Mouse (Mus musculus) heart, postnatal 0 days (tissue): ENCODE data around the gene Slc44a1. TPM values are rescaled to one million over a fixed set of nuclear protein-coding genes. Genes with fewer than 3 reads are reported as not detected.

ENCODE experiments used
- ATAC-seq: fragments of 200-750 bp; cut with Nextera tagmentation; 2 replicates; pipeline ENCODE4 v1.8.0; 2017; ENCODE audit warnings: low read depth, moderate number of reproducible peaks, moderate library complexity; ENCODE audit not compliant: insufficient read depth
- DNase-seq: peaks from one replicate; pipeline ENCODE4 v3.0.0-alpha.2; 2016; ENCODE audit warnings: low spot score
- H3K27ac ChIP-seq: fragments of 300-500 bp; sonication (generic); 2 replicates; pipeline ENCODE4 v1.5.1; 2014; ENCODE audit warnings: low read depth, mild to moderate bottlenecking
- H3K27me3 ChIP-seq: fragments of 300-500 bp; sonication (generic); 2 replicates; pipeline ENCODE4 v1.6.1; 2014; ENCODE audit warnings: low read length, mixed read lengths; ENCODE audit not compliant: control insufficient read depth, insufficient read depth
- H3K36me3 ChIP-seq: fragments of 300-500 bp; sonication (generic); replicated peaks from 2 replicates; pipeline ENCODE4 v1.6.1; 2014; ENCODE audit warnings: low read length, mixed read lengths; ENCODE audit not compliant: control insufficient read depth, insufficient read depth
- H3K4me1 ChIP-seq: fragments of 300-500 bp; sonication (generic); 2 replicates; pipeline ENCODE4 v1.6.1; 2014; ENCODE audit warnings: antibody characterized with exemption; ENCODE audit not compliant: control insufficient read depth, insufficient read depth
- H3K4me2 ChIP-seq: fragments of 300-500 bp; sonication (generic); 2 replicates; pipeline ENCODE4 v1.6.1; 2014; ENCODE audit warnings: low read depth, mild to moderate bottlenecking, low read length, moderate library complexity
- H3K4me3 ChIP-seq: fragments of 300-500 bp; sonication (generic); 2 replicates; pipeline ENCODE4 v1.5.1; 2014; ENCODE audit warnings: low read depth, low read length
- H3K9ac ChIP-seq: fragments of 300-500 bp; sonication (generic); replicated peaks from 2 replicates; pipeline ENCODE4 v1.6.1; 2014; ENCODE audit warnings: low read depth, low read length, mixed read lengths
- H3K9me3 ChIP-seq: fragments of 300-500 bp; sonication (generic); replicated peaks from 2 replicates; pipeline ENCODE4 v1.6.1; 2016; ENCODE audit warnings: low read length; ENCODE audit not compliant: control insufficient read depth
- CTCF ChIP-seq: IDR thresholded peaks from 2 replicates; pipeline ENCODE4 v1.5.1; 2016; ENCODE audit warnings: antibody characterized with exemption, control low read depth, low read depth
- EP300 ChIP-seq: IDR thresholded peaks from 2 replicates; pipeline ENCODE4 v1.6.1; 2016; ENCODE audit warnings: antibody characterized with exemption, low read depth
- WGBS: fragments of 180-500 bp; shearing (Covaris S2); extraction: QIAGEN DNeasy Blood & Tissue Kit; methylation state at CpG from one replicate; pipeline ENCODE4 v1.1.7; 2014; 5-methylcytosine and 5-hydroxymethylcytosine counted together
- polyA plus RNA-seq: library from polyadenylated mRNA; unstranded; fragments of >200 nt; fragmentation: Nextera tagmentation; extraction: Ambion mirVana; gene quantifications from 2 replicates; pipeline ENCODE4 v1.2.1, GENCODE M21; 2015
- total RNA-seq: library from RNA; depleted of rRNA; stranded (reverse); fragments of >200 nt; gene quantifications from 2 replicates; pipeline ENCODE4 v1.2.3, GENCODE M21; 2014; ENCODE audit warnings: low replicate concordance

Slc44a1 gene
- total and polyA plus RNA-seq, 2 experiments from 2014 or later = 15.4 to 37.1 TPM

DNA sequence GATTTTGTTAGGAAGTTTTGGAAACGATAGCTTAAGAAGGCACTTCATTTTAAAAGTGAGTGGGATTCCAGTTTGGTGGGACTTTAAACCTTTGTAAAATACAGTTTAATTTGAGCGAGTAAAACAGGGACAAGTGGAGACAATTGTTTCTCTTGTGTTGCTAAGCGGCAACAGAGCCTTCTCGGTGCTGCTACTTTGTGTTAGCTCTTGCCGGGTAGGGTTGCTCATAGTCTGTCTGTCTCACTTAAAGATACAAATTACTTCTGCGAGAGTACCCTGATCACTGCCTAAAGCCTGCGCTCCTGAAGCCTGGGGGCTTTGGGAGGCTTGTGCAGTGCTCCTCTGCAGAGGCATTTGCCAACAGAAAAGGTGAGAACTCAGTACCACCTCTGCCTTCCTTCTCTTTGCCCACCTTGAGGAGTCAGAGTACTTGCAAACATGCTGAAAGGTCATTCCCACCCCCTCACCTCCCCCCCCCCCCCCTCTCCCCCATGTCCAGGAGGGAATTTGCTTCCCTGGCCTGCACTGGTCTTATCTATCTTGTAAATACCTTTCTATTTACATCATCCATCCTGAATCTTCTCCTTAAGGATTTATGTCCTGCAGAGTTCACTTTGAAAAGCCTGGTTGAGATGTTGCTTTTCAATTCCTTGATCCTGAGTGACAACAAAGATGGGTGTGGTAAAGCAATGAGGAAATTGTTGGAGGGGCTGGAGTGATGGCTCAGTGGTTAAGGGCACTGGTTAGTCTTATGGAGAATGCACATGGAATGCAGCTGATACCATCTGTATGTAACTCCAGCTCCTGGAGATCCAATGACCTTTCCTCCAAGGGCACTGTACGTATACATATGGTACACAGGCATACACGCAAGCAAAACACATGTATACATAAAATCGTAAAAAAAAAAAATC lies 13.0 kb downstream of the Slc44a1 start:
- Histone ChIP-seq H3K9ac (no peak overlapping the region), H3K9me3 (no peaks in the 10 kb centered on the region), H3K4me2 (no peak overlapping the region), H3K4me1 (peaks cover 29% of the 10 kb centered on the region), H3K27me3 (no peaks in the 10 kb centered on the region), H3K36me3 (no peaks in the 10 kb centered on the region), H3K27ac (peak overlapping the region; percentile 26; the same call in 1 of the 2 replicates), H3K4me3 (no peak overlapping the region)
- DNase-seq (no peak), ATAC-seq (peak; percentile 33; the same call in 1 of the 2 replicates)
- TF ChIP-seq CTCF (no peak), EP300 (no peak)
- WGBS = 46% methylated on average over 10 of the region's 10 CpGs

DNA sequence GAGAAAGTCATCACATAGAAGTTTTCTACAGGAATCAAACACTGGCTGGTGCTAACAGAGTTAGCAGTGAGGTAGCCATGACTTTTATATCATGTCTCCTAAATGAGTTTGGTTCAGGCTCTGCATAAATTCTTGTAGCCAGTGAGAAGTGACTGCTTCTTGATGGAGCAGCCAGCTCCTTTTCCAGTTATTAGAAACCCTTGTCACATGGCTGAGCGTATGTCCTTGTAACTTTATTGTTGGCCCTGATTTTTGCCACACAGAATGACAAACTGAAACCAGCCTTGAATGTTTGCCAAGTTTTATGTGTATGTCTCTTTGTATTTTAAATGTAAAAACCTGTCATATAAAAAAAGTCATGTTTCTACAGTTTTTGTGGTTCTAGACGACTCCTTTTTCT lies 15.7 kb downstream of the Slc44a1 start:
- H3K4me3 ChIP-seq = no peak overlapping the region
- no peak overlapping the region for H3K27ac ChIP-seq
- ATAC-seq = no peak
- H3K27me3 ChIP-seq = no peaks in the 10 kb centered on the region
- no peaks in the 10 kb centered on the region for H3K9me3 ChIP-seq
- H3K4me2 ChIP-seq = no peak overlapping the region
- no peak for TF ChIP-seq CTCF
- no peak for TF ChIP-seq EP300
- no peaks in the 10 kb centered on the region for H3K36me3 ChIP-seq
- peaks cover 22% of the 10 kb centered on the region for H3K4me1 ChIP-seq
- H3K9ac ChIP-seq = no peak overlapping the region
- WGBS = 76% methylated on average over 2 of the region's 2 CpGs
- DNase-seq = no peak

DNA sequence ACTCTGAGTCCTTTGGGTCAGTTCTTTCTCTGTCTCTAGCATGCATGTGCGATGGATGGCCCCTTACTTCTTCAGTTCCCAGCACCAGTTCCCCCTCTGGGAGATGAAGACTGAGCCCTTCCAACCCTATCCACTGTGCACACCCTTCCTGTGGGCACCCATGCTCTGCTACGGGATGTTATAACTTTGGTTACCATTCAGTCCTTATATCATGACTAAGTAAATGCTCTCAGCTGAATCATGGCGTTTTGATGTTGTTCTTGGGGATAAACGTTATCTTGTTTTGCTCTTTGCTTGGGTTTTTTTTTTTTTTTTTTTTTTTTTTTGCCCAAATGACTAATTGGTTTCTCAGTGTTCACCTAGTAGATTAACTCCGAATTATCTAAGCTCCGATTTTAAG lies 16.4 kb downstream of the Slc44a1 start:
- no peaks in the 10 kb centered on the region for H3K9me3 ChIP-seq
- no peak overlapping the region for H3K9ac ChIP-seq
- peaks cover 17% of the 10 kb centered on the region for H3K4me1 ChIP-seq
- no peak for TF ChIP-seq EP300
- TF ChIP-seq CTCF = no peak
- DNase-seq (no peak), ATAC-seq (no peak)
- 92% methylated on average over 6 of the region's 6 CpGs for WGBS
- no peaks in the 10 kb centered on the region for H3K27me3 ChIP-seq
- H3K27ac ChIP-seq = no peak overlapping the region
- H3K4me3 ChIP-seq = no peak overlapping the region
- H3K36me3 ChIP-seq = no peaks in the 10 kb centered on the region
- no peak overlapping the region for H3K4me2 ChIP-seq

DNA sequence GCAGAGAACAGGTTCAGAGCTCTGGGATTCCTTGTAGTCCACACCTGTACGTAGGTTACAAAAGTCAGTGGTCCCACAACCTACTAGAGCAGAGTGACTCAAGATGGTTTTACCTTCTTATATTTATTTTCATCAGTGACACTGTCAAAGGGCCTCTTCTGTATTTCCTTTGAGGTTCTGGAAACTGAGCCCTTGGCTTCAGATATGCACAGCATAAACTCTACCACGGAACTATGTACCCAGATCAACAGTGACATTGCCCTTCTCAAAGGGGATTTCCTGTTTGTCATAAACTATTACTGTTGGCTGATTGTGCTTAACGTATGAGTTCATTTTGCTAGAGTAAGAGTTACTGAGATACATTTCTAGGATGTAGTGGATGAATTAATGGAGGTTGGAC lies 18.3 kb downstream of the Slc44a1 start:
- 78% methylated on average over 3 of the region's 3 CpGs for WGBS
- Histone ChIP-seq H3K36me3 (no peaks in the 10 kb centered on the region), H3K4me1 (peaks cover 2% of the 10 kb centered on the region), H3K9ac (no peak overlapping the region), H3K4me3 (no peak overlapping the region), H3K4me2 (no peak overlapping the region), H3K27me3 (no peaks in the 10 kb centered on the region), H3K9me3 (no peaks in the 10 kb centered on the region), H3K27ac (no peak overlapping the region)
- DNase-seq (no peak), ATAC-seq (no peak)
- no peak for TF ChIP-seq EP300
- TF ChIP-seq CTCF = no peak

DNA sequence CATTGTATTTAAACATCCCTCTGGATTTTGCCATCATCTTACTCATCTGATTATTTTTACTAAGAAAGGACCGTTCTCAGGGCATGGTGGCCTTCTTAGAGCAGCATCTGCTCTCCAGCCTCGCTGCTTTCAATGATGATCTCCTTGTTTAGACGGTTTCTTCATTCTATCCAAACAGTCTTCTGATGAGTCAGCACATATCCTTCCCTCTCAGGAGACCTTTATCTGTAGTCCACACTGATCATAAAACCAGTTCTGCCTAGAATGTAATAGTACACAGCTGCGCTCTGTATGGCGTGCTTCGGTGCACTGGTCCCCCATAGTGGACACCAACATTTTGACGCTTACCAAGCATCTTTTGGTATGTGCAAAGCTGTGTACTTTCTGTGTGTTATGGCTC lies 19.5 kb downstream of the Slc44a1 start:
- WGBS = 84% methylated on average over 7 of the region's 7 CpGs
- Histone ChIP-seq H3K9me3 (no peaks in the 10 kb centered on the region), H3K9ac (no peak overlapping the region), H3K27me3 (no peaks in the 10 kb centered on the region), H3K36me3 (no peaks in the 10 kb centered on the region), H3K4me3 (no peak overlapping the region), H3K4me1 (no peaks in the 10 kb centered on the region), H3K27ac (no peak overlapping the region), H3K4me2 (no peak overlapping the region)
- DNase-seq (no peak), ATAC-seq (no peak)
- TF ChIP-seq CTCF (no peak), EP300 (no peak)
